Mouse (Mus musculus): ENCODE results near the gene Zbtb12.
A peak's percentile ranks its signal among the peaks of the same experiment; 100 is the strongest.

Gene Zbtb12

GRCm38 (mm10) chr17:34902895-34903294 is 23.6 kb downstream of the Zbtb12 start:
- DNase-seq, result no peak

- peak; percentile 69 to 77 for DNase-seq
These were observed 31.7 kb downstream of the Zbtb12 start for GRCm38 (mm10) chr17:34910982-34911381.

GRCm38 (mm10) chr17:34911945-34912351 is 32.7 kb downstream of the Zbtb12 start:
- DNase-seq, result peak; percentile 84 to 92

- peak in 1 of 2 experiments; percentile 78 for DNase-seq
These were observed 34.8 kb downstream of the Zbtb12 start, which contains the start of gene Slc44a4 for GRCm38 (mm10) chr17:34913930-34914665. TSS of gene Slc44a4 (plus strand) at chr17:34914466.

GRCm38 (mm10) chr17:34915410-34915831 is 36.1 kb downstream of the Zbtb12 start:
- peak; percentile 86 to 87 for DNase-seq

GRCm38 (mm10) chr17:34916316-34916715 is 37.0 kb downstream of the Zbtb12 start:
- no peak for DNase-seq

GRCm38 (mm10) chr17:34917188-34917587 is 37.9 kb downstream of the Zbtb12 start:
- no peak for DNase-seq

GRCm38 (mm10) chr17:34922939-34923338 is 43.7 kb downstream of the Zbtb12 start:
- DNase-seq, result peak in 1 of 2 experiments; percentile 52

- DNase-seq, result no peak
These were observed 45.0 kb downstream of the Zbtb12 start for GRCm38 (mm10) chr17:34924258-34924657.

- no peak for DNase-seq
These were observed 48.2 kb downstream of the Zbtb12 start for GRCm38 (mm10) chr17:34927306-34928019.

- DNase-seq, result no peak
These were observed 49.6 kb downstream of the Zbtb12 start for GRCm38 (mm10) chr17:34928841-34929240.

- DNase-seq, result peak; percentile 100
These were observed 51.9 kb downstream of the Zbtb12 start, which contains the start of gene Neu1 for GRCm38 (mm10) chr17:34931061-34931734. TSS of gene Neu1 (plus strand) at chr17:34931253.

- peak in 1 of 2 experiments; percentile 56 for DNase-seq
These were observed 52.4 kb downstream of the Zbtb12 start for GRCm38 (mm10) chr17:34931735-34932098.

- no peak for DNase-seq
These were observed 53.0 kb downstream of the Zbtb12 start for GRCm38 (mm10) chr17:34932287-34932686.

GRCm38 (mm10) chr17:34934031-34934430 is 54.7 kb downstream of the Zbtb12 start:
- DNase-seq, result peak; percentile 79 to 80

- peak; percentile 56 to 72 for DNase-seq
These were observed 55.5 kb downstream of the Zbtb12 start for GRCm38 (mm10) chr17:34934830-34935229.

GRCm38 (mm10) chr17:34937960-34938505 is 58.8 kb downstream of the Zbtb12 start:
- DNase-seq, result peak; percentile 70 to 79

- peak in 1 of 2 experiments; percentile 49 for DNase-seq
These were observed 62.2 kb downstream of the Zbtb12 start for GRCm38 (mm10) chr17:34941344-34942041.

GRCm38 (mm10) chr17:34943128-34943815 is 64.0 kb downstream of the Zbtb12 start:
- DNase-seq, result peak; percentile 48 to 71

GRCm38 (mm10) chr17:34944362-34944761 is 65.1 kb downstream of the Zbtb12 start:
- DNase-seq, result peak; percentile 60 to 65

Measured in kidney, postnatal 36 days (tissue).